Comparison of ENCODE assay signal across 13 mouse cellular contexts in genomic region chr1:25310066-25310465, GRCm38 (mm10).
"Had no signal": no experiment of that assay in that cellular context is flagged by ENCODE, and none has a peak within 500 bp of the region (broad histone marks: within the 10 kb centered on the region; RNA-seq: fewer than 3 reads in every experiment).

No protein-coding gene starts in this region.

- H3K4me1 ChIP-seq: liver, embryonic 13.5 days had no signal

- DNase-seq: kidney, postnatal 25 days; layer of hippocampus, adult 9-11 months; liver, embryonic 13.5 days; lung, adult 2 months; lung, postnatal 14 days; lung, postnatal 4 days; midbrain, embryonic 14.5 days; thymus, adult 18-20 months; thymus, postnatal 14 days; thymus, postnatal 4 days had no signal

- H3K36me3 ChIP-seq: liver, embryonic 13.5 days had no signal

- H3K27me3 ChIP-seq: liver, embryonic 13.5 days had no signal

- H3K4me3 ChIP-seq: layer of hippocampus, adult 2 months; liver, embryonic 13.5 days had no signal

- H3K9me3 ChIP-seq: liver, embryonic 13.5 days had no signal

- H3K4me2 ChIP-seq: liver, embryonic 13.5 days; midbrain, embryonic 11.5 days had no signal

- H3K27ac ChIP-seq: kidney, postnatal 0 days; layer of hippocampus, adult 2 months; liver, embryonic 13.5 days had no signal

- H3K9ac ChIP-seq: liver, embryonic 13.5 days had no signal
